Mouse (Mus musculus): ENCODE data around the gene 1700020N01Rik. TPM values are rescaled to one million over a fixed set of nuclear protein-coding genes. Genes with fewer than 3 reads are reported as not detected.

The 1700020N01Rik gene
- total RNA-seq, 2 experiments from 2014 or later: not detected

DNA sequence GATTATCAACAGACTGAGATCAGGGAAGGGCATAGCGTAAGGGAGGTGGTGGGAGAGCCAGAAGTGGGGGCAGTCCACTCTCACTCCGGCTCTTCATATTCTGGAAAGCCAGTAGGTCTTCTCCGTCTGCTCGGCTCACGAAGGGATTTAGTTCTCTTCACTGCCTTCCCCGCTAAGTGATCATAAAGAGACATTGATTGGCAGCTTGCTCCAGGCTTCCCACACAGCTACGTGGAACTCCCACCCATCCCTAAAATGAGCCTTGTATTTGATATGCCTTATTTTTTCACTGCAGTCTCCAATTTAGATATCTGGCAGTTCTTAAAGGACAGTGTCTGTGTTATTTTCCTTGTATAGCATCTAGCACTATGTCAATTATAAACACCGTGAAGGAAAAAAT lies 11.5 kb downstream of the 1700020N01Rik start:
- DNase-seq: no peak

DNA sequence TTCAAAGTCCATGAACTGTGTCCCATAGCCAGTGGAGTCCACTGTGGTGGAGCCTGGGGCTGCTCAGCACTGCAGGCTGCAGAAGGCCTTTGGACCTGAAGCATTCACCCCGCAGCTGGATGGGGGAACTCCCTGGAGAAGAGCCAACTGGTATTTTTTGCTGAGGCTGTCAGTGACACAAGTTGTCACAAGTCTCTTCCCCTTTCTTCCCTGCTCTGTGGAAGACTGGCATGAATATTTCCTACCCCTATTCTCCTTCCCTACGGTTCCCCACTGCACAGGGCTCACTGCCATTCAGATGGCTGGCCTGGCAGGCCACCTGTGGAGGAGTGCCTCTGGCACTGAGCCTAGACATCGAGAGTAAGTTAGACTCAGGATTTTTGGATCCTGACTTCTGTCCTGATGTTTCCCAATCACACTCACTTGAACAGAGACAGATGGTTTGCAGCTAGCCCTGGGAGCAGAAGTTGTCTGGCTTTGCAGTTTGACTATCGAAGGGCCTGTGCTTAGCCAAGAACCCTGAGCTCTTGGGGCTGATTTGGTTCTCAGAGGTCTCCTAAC lies 12.1 kb downstream of the 1700020N01Rik start:
- peak; percentile 42 for DNase-seq

DNA sequence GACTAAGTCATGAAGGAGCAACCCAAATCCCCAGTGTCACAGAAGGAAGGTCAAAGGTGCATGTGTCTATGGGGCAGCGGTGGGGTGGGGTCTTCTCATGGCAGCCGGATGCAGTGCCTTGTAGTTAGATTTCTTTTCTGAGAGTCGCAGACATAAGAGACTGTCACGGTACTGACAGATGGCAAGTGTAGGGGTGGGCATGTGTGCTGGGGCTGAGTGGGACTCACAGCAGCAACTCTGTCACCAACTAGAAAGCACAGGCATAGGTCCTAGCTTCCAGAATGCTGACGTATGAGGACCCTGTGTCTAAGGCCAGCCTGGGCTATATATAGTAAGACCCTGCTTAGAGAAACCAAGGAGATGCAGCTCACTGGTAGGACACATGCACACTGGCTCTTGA lies 12.7 kb downstream of the 1700020N01Rik start:
- no peak for DNase-seq

DNA sequence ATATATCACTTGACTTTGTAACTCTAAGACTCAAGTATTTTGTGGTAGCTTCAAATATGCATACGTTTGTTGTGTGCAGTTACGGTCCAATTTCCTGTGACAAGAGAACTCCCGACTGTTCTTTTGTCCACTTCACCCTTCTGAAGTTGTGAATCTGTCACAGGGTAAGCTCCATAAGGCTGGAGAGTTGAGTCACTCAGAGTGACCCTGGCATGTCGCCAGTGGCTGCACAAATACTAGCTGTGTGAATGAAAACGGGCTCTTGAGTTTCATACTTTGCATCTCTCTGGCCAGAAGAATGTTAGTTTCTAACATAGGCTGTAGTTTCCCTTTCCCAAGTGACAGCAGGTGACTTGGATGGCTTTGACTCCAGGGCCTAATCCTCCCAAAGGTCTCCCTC lies 14.0 kb downstream of the 1700020N01Rik start:
- DNase-seq: peak; percentile 32

DNA sequence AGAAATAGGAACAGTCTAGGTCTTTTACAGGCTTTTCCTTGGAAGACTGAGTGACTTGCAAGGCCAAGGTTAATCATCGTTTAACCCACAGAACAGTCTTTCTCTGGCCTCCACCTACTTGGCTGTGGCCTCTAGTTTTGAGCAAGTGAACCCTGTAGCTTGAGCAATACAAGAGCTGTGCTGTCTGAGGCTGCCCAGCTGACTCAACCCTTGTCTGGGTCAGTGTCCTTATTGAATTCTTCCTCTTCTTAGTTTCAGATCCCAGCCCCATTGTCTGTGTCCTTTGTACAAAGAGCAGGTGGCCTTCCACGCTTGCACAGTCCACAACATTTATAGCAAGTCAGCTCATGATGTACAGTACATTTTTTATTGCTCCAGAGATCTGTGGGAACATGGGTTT lies 16.6 kb downstream of the 1700020N01Rik start:
- DNase-seq: no peak

DNA sequence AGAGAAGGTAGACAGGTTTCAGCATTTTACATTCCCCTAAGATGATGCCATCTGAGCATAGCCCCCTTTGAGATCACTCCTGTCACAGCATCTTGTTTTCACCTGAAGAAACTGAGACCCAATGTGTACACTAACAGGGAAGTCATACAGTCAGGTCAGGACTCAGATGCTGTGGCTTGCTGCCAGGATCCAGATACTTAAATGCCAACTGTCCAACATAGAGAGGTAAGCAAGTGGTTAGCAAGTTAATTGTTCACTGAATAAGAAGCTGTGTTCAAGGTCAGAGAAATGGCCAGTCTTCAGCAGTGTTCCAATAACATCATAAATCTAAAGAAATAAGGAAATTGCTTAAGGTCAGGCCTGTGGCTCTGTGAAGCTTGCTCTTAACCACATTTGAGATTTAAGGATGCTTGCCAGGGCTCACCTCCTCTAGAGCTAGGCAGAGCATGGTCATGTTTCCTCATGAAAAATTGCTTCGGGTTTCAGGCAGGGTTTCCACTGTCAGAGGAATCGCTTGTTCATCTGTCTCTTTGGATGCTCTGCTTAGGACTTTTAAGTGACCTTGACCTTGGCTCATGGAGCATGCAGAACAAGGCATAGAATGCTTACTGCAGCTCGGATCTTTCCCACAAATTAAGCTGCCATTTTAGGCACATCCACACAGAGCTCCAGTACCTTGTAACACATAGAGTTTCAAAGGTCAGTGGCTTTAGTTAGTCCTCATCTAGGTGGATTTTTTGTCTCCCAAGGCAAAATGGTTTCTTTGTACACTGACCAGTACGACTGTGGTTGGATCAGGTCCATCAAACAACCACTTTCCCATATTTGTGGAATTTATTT lies 20.3 kb downstream of the 1700020N01Rik start:
- DNase-seq: no peak

DNA sequence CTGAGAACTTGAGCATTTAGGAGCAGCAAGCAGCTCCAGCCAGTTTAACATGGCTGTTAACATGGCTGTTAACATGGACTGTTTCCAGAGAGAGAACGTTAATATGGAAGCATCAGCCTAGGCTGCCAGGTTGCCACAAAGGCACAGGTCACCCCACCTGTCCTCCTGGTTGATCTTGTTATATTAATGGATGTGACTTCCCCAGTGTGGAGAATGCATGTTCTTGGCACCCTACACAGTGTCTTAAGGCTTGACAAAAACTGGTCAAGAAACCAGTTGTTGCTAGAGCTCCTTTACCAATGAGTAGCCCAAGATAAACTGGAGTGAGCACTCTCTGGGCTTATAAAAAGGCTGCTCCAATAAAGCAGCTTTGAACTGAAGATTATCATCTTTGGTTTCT lies 21.6 kb downstream of the 1700020N01Rik start:
- DNase-seq: no peak

DNA sequence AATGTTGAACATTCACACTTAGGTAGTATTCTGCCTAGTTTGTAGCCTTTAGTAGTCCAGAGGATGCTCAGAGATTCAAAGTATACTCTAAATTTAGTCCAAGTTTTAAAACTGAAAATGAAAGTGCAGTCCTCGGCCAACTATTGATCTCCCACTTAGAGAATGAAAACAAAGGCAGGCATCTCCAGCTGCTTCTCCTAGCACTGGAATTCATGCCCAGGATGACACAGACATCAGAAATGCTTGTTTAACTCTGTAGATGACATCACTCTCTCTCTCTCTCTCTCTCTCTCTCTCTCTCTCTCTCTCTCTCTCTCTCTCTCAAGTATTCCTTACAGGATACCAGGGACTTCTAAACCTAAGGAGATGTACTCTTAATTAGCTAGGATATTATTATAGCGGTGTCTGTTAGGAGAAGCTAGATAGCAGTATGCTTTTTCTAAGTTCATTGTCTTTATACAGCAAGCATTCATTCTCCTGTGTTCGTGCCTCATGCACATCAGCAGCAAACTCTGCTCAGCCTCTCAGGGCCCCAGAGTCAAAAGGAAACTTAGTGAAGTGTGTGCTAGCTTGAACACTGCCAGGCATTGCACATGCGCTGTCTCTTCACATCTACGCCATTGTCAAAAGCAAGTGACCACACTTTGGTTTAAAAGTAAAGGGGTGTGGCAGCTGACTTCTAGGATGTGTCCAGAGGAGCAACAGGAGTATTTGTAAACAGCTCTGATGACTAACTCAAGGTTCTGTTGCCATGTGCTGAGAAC lies 26.0 kb downstream of the 1700020N01Rik start:
- DNase-seq: no peak

DNA sequence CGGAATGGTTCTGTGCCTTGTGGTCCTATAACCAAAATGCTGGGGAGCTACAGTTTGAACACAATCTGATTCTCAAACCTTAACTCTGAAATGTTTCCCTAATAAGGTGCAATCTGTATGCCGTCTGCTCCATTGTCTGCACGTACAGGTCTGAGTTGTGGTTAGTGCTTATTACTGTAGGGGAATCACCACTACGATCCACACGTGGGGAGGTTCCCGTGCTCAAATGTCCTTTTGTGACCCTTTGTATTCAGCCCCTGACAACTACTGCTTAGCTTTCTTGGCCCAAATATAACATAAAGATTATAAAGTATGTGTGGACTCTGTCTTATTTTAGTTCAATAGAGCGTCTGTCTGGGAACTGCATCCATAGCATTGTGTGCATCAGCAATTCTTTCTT lies 29.1 kb downstream of the 1700020N01Rik start:
- no peak for DNase-seq

DNA sequence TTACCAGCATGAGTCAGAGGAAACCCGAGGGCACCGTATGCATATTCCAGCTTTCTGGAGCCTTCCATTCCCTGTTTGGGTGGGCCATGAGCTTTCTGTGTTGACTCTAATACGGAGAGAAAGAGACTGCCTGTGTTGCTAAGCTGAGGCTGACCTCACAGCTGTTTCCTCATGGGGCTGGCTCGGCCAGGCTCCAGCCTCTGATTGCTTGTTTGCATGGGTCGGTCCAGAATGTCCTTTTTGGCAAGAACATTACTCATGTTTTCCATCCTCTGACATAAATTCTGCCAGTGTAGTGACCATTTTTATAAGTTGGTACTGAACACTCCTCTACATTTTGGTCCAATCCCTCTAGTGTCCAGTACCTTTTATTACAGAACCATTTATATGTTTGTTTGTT lies 35.6 kb downstream of the 1700020N01Rik start:
- DNase-seq: peak; percentile 76

DNA sequence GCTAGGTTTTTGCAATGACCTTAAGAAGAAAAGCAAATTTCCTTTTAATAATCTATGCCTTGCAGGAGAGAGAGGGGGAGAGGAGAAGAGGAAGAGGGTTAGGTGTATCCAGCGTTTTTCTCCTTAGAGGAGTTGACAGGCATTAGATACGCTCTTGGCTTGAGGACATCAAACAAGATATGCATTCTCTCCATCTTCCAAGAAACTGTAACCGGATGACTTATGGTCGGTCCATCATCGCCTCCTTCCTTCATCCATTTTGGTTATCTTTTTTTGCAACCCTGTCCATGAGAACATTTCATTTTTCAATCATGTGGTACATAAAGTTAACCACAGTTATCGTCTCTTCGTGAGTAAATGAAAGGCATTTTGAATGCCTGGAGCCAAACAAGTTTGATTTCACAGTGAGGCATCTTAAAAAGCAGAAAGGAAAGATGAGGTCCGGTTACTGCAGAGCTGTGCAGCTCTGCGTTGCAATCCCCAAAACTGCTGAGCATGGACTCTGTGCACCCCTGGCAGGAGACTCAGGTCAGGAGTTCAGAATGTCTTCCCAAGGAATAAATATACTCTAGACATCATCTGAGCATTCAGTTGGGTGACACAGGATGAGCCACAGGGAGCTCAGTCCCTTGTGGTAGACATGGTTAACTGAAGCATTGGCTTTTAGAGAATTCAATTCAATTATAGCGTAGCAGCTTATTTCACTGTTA lies 36.2 kb downstream of the 1700020N01Rik start:
- no peak for DNase-seq

DNA sequence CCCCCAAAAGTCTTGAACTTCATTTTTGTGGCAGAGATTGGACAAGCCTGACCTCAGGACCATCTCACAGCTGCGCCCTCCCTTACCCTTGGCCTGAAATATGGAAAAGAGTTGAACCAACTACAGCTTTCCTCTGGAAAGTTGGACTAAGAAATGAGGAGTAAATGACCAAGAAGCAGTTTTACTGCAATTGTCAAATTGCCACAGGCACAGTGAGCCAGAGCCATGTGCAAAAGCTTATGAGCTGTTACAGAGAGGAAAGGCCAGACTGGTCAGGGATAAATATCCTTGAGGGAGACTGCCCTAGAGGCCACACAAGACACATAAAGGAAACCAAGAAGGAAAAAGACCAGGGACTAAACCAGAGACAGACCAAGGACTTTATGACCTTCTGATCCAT lies 38.5 kb downstream of the 1700020N01Rik start:
- DNase-seq: peak; percentile 20

DNA sequence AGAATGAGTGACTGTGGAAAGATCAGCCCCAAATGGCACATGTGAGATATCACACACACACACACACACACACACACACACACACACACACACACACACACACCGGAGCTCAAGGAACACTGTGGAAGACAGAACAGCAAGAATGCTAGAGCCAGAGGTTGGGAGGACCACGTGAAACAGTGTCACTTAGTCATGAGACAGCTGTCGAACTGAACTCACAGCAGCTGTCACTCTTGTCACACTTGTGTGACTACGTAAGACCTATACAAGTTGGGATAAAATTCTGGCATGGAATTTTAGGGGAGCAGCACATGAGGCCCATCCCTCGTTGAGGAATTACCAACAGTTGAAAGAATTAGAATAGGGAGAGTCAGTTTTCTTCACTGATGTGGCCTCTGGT lies 39.7 kb downstream of the 1700020N01Rik start:
- no peak for DNase-seq

DNA sequence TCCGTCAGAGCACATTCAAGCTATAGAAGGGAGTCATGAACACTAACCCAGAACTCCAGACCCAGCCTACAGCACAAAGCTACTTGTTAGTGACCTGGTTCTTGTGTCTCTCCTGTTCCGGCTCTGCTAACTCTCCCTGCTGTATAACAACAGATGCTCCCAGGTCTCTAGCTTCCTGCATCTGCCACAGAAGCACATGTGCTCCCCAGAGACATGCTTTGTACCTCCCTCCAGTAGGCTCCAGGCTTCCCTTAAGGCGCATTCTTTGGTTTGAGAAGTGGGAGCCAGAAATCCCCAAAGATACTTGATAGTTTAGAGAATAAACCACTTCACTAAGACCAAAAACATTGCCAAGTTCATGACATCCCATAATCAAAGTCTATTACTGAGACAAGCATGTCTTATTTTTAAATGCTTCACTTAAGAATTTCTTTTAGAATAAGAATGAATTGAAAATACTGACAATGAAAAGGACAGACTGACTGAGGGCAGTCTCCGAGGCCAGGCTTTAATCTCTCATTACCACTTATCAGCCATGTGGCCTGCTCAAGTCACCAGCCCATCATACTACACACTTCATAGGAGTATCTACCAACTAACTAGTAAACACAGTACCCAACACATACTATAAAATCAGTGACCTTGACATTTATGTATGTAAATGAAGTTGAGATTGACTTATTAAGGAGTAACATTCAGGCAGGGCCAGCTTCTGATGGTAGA lies 43.2 kb downstream of the 1700020N01Rik start:
- no peak for DNase-seq

DNA sequence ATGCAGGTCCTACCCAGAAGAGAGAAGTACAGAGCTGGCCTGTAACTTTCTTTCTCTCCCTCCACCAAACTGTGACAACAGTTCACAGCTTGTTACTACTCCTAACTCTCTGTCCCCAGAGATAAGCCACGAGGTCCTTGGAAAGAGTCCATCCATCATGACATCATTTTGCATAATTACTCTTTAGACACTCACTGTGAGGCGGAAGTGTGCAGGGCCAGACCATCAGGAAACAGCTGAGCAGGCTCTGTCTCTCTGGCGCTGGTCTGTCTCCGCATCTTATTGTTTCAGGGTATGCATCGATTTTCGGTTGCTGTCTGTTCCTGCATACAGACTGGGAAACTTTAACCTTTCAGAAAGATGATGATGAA lies 43.8 kb downstream of the 1700020N01Rik start:
- no peak for DNase-seq

DNA sequence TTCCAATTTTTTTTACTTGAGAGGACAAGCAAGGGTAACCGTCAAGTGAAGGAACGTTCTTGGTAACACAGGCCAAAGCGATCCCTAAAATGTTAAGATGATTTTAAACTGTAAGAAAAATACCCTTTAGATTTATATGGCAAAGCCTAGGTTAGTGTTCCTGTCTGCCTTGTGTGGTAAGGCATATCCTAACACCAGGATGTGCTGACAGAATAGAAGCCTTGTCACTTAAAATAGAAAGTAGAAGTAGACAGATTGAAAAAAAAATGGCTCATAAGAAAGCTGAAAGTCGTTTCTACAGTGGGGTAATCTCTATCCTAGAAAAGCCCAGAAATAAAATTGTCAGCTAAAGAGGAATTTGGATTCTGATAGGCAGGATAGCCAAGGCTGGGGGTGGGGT lies 58.4 kb downstream of the 1700020N01Rik start:
- no peak for DNase-seq

DNA sequence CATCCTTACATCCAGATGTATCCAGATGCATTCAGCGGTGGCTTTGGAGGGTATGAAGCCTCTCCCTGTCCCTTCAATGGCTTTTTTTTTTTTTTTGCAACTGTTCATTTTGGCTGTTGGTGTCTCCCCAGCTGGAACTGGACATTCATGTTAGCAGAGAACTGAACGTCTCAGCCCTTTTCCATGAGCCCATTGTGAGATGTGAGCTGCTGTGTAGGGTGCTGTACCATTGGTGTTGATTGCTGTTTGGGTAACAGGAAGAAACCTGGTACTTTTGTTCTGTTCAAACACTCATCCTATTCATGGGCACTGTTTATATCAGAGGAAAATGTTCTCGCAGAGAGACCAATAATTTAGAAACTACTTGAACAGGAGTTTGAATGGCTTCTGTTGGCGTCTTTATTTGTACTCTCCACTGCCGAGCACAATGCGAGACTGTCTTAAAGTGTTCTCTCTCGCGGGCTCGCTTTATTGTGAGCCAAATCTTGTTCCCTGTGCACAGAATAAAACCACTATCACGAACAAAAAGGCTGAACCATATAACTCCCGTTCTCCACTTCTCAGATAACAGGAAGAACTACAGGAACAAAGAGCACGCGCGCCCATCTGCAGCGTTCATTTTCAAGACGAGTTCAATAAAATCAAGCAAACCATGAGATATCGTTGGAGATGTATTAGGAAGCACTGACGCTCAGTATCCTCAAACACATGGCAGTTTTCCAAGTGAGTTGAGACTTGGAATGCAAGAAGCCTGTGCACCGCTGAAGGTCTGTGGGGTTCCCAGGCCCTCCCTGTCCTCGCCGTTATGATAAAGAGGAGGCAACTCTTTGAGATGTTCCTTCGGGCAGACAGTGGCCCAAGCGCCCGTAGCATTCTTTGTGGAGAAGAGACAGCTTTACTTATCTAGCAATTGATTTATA lies 59.7 kb downstream of the 1700020N01Rik start:
- no peak for DNase-seq

DNA sequence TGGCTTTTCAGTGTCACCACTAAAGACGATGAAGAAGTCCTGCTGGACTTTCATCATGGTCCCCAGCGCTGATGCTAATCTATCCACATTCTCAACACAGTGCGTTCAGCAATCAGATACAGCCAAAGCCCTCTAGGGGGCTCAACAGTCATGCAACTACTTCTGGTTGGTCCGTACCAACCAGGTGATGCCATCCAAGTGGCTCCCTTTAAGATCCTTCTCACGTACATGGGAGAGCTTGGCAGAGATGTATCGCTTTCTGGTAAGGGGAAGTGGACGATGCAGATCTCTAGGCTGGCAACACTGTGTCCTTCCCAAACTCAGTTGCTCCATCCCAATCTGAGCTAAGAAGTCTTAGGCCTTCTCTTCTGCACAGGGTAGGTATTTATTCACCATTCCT lies 60.5 kb downstream of the 1700020N01Rik start:
- no peak for DNase-seq

DNA sequence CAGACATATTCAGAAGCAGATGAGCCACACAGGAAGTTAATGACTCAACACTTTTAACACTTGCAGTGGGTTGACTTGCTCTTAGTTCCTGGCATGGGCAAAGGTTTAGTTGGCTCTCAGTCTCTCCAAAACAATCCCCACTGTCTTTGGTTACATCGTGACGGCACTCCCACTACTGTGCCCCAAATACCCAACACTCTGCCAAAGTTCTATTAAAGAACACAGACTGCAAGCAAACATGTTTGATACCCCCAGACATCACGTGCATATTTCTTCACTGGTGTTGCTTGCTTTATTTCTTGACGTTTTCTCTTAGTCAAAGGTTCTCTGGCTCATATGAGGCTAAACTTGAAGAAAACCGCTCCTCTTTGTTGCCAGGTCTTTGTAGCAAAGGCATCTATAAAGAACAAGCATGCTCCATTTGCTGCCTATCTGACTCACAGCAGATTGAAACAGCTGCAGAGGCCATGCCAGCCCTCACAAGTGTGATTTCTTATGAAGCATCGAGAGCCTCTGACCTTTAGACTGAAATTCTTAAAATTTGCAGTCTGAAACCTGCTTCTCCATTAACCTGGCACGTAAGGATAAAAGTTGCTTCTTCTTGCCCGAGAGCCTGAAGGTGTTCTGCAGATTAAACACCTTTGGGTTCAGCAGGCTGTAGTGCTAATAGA lies 66.8 kb downstream of the 1700020N01Rik start:
- DNase-seq: no peak

DNA sequence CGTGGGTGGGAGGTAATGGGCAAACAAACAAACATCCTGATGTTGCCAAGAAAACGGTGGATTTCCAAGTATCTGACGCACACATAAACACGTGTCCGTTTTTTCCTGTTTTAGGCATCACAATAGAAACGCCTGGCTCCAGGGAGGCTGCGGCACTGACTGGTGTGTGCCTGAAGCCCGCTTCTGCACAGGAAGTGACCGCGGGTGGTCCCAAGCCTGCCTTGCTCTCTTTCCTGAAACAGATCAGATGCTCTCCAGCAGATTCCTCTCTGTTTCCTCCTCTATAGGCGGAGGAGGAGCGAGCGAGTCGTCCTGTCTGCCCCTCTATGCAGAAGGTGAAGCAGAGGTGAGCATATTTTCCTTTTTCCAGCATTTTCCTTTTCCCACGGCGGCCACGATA lies 76.0 kb downstream of the 1700020N01Rik start:
- DNase-seq: no peak

Data from gastrocnemius, postnatal 10 days (tissue).